Mouse (Mus musculus): ENCODE measurements around the gene Olfr1264. TPM values are rescaled to one million over a fixed set of nuclear protein-coding genes. Genes with fewer than 3 reads are reported as not detected.

The Olfr1264 gene
- total RNA-seq (2014; rRNA removed) = not detected in 2 replicates
- not detected in 2 replicates for polyA plus RNA-seq (2012; rRNA removed)

DNA sequence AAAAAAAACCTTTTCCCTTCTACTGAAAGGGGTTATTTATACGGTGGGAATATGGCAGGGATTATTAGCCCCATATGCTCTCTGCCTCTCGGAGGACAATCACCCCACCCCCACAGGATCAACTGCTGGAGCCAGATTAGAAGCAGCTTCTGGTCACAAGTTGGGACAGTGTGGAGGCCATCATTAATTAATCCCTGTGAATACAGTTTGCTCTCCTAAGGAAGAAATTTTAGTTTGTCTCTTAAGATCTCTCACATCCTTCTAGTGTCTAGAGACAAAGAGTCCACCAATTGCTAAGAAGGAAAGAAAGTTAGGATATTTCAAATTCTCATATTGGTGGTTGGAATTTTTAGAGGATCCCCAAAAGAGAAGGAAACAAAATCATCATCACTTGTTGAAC lies at the start of gene Olfr1264:
TSS of gene Olfr1264 (minus strand) at position 101 of the 400 bp plus-strand sequence.
- Histone ChIP-seq H3K36me3 (ENCODE audit: control insufficient read depth, insufficient read depth, low read length) (no peaks in the 10 kb centered on the region), H3K4me3 (ENCODE audit: insufficient read depth, low read depth, low read length) (no peak within 1 kb of the TSS), H3K9ac (ENCODE audit: low read depth, low read length) (no peak within 1 kb of the TSS), H3K27ac (replicated peaks; ENCODE audit: insufficient read depth, low read depth, low read length) (no peak within 1 kb of the TSS), H3K79me2 (ENCODE audit: control insufficient read depth, insufficient read depth, low read length) (no peaks in the 10 kb centered on the region), H3K27me3 (ENCODE audit: control insufficient read depth, insufficient read depth, low read length) (no peaks in the 10 kb centered on the region), H3K4me1 (ENCODE audit: control insufficient read depth, insufficient read depth, low read length) (no peaks in the 10 kb centered on the region)
- TF ChIP-seq POLR2A (IDR thresholded peaks at IDR 0.05; ENCODE audit: extremely low read depth, insufficient read depth, low read length) = no peak
- TF ChIP-seq CTCF (IDR thresholded peaks at IDR 0.05; ENCODE audit: low read depth, low read length) = no peak
- no peak for DNase-seq (ENCODE audit: extremely low read depth, low read depth, low spot score)
- WGBS = 65% methylated on average over 2 of the region's 2 CpGs

- WGBS = 66% methylated on average over 2 of the region's 2 CpGs
- no peak for DNase-seq (ENCODE audit: extremely low read depth, low read depth, low spot score)
- TF ChIP-seq POLR2A (IDR thresholded peaks at IDR 0.05; ENCODE audit: extremely low read depth, insufficient read depth, low read length) (no peak), CTCF (IDR thresholded peaks at IDR 0.05; ENCODE audit: low read depth, low read length) (no peak)
- Histone ChIP-seq H3K4me1 (ENCODE audit: control insufficient read depth, insufficient read depth, low read length) (no peaks in the 10 kb centered on the region), H3K36me3 (ENCODE audit: control insufficient read depth, insufficient read depth, low read length) (no peaks in the 10 kb centered on the region), H3K4me3 (ENCODE audit: insufficient read depth, low read depth, low read length) (no peak overlapping the region), H3K27me3 (ENCODE audit: control insufficient read depth, insufficient read depth, low read length) (no peaks in the 10 kb centered on the region), H3K79me2 (ENCODE audit: control insufficient read depth, insufficient read depth, low read length) (no peaks in the 10 kb centered on the region), H3K9ac (ENCODE audit: low read depth, low read length) (no peak overlapping the region), H3K27ac (replicated peaks; ENCODE audit: insufficient read depth, low read depth, low read length) (no peak overlapping the region)
Observed at GRCm38 (mm10) chr2:90070065-90070464, 44.7 kb upstream of the Olfr1264 start.

GRCm38 (mm10) chr2:90063494-90063893 lies 38.1 kb upstream of the Olfr1264 start, which contains the start of gene Olfr140:
TSS of gene Olfr140 (minus strand) at chr2:90063594.
- Histone ChIP-seq H3K27me3 (ENCODE audit: control insufficient read depth, insufficient read depth, low read length) (no peaks in the 10 kb centered on the region), H3K4me1 (ENCODE audit: control insufficient read depth, insufficient read depth, low read length) (no peaks in the 10 kb centered on the region), H3K36me3 (ENCODE audit: control insufficient read depth, insufficient read depth, low read length) (no peaks in the 10 kb centered on the region), H3K4me3 (ENCODE audit: insufficient read depth, low read depth, low read length) (no peak within 1 kb of the TSS), H3K79me2 (ENCODE audit: control insufficient read depth, insufficient read depth, low read length) (no peaks in the 10 kb centered on the region), H3K27ac (replicated peaks; ENCODE audit: insufficient read depth, low read depth, low read length) (no peak within 1 kb of the TSS), H3K9ac (ENCODE audit: low read depth, low read length) (no peak within 1 kb of the TSS)
- TF ChIP-seq CTCF (IDR thresholded peaks at IDR 0.05; ENCODE audit: low read depth, low read length) = no peak
- TF ChIP-seq POLR2A (IDR thresholded peaks at IDR 0.05; ENCODE audit: extremely low read depth, insufficient read depth, low read length) = no peak
- no peak for DNase-seq (ENCODE audit: extremely low read depth, low read depth, low spot score)

DNA sequence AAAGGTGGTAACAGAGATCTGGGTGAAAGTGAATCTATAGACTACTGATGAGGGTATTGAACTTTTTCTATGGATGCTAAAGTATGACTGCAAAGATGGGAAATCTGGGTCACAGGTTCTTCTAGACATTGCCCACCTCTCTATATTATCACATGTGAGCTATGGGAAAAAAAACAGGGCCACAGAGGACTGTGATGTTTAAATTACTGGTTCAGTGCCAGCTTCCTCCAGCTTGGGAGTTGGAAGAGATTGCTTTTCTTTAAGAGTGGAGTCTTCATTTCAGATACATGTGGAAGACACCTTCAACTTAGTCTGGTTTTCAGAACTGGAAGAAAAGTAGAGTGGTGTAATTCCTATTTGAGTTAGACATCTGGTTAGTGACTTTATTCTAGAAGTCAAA lies 9.7 kb upstream of the Olfr1264 start, which contains the start of gene Olfr1265:
TSS of gene Olfr1265 (plus strand) at position 301 of the 400 bp plus-strand sequence.
- no peaks in the 10 kb centered on the region for H3K36me3 ChIP-seq (ENCODE audit: control insufficient read depth, insufficient read depth, low read length)

DNA sequence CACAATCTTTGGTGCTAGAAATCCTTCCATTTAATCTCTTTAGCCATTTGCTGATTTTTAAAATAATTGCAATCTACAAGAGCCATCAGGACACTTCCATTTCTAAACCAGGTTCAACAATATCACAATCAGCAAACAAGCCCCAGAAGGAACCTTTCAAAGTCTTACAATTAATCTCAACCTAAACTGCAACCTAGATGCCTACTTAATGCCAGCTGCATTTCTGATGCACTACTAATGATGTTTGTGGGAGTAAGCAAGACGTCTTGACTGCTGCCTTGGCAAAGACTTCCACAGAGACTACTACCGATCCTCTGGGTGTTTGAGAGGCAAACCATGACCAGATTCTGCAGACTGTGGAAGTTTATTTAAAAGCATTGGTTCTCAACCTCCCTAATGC lies 13.5 kb downstream of the Olfr1264 start, which contains the start of gene Olfr1263:
TSS of gene Olfr1263 (plus strand) at position 301 of the 400 bp plus-strand sequence.
- Histone ChIP-seq H3K36me3 (ENCODE audit: control insufficient read depth, insufficient read depth, low read length) (no peaks in the 10 kb centered on the region), H3K27me3 (ENCODE audit: control insufficient read depth, insufficient read depth, low read length) (no peaks in the 10 kb centered on the region), H3K4me1 (ENCODE audit: control insufficient read depth, insufficient read depth, low read length) (no peaks in the 10 kb centered on the region), H3K9ac (ENCODE audit: low read depth, low read length) (no peak within 1 kb of the TSS), H3K79me2 (ENCODE audit: control insufficient read depth, insufficient read depth, low read length) (no peaks in the 10 kb centered on the region), H3K27ac (replicated peaks; ENCODE audit: insufficient read depth, low read depth, low read length) (no peak within 1 kb of the TSS), H3K4me3 (ENCODE audit: insufficient read depth, low read depth, low read length) (no peak within 1 kb of the TSS)
- 82% methylated on average over 2 of the region's 2 CpGs for WGBS
- DNase-seq (ENCODE audit: extremely low read depth, low read depth, low spot score) = no peak
- TF ChIP-seq POLR2A (IDR thresholded peaks at IDR 0.05; ENCODE audit: extremely low read depth, insufficient read depth, low read length) (no peak), CTCF (IDR thresholded peaks at IDR 0.05; ENCODE audit: low read depth, low read length) (no peak)

More for the DNA sequence above, 9.7 kb upstream of the Olfr1264 start, which contains the start of gene Olfr1265:
- Histone ChIP-seq H3K79me2 (ENCODE audit: control insufficient read depth, insufficient read depth, low read length) (no peaks in the 10 kb centered on the region), H3K27me3 (ENCODE audit: control insufficient read depth, insufficient read depth, low read length) (no peaks in the 10 kb centered on the region), H3K4me1 (ENCODE audit: control insufficient read depth, insufficient read depth, low read length) (no peaks in the 10 kb centered on the region), H3K27ac (replicated peaks; ENCODE audit: insufficient read depth, low read depth, low read length) (no peak within 1 kb of the TSS), H3K4me3 (ENCODE audit: insufficient read depth, low read depth, low read length) (no peak within 1 kb of the TSS), H3K9ac (ENCODE audit: low read depth, low read length) (no peak within 1 kb of the TSS)
- DNase-seq (ENCODE audit: extremely low read depth, low read depth, low spot score) = no peak
- no peak for TF ChIP-seq CTCF (IDR thresholded peaks at IDR 0.05; ENCODE audit: low read depth, low read length)
- TF ChIP-seq POLR2A (IDR thresholded peaks at IDR 0.05; ENCODE audit: extremely low read depth, insufficient read depth, low read length) = no peak

DNA sequence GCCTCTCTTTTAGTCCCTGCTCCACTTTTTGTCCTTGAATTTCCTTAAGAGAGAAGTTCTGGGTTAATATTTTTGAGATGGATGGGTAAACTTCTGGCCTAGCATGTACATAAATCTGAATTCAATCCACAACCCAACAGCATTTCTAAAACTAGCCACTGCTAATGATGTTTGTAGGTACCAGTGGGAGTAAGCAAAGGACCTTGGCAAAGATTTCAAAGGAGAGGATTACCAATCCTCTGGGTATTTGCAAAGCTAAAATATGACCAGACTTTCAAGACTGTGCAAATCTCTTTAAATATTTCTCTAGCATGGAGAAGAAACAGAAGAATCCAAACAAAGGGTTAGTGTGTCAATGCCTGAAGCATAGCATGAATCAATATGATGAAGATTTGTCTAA lies 25.5 kb downstream of the Olfr1264 start, which contains the start of gene Olfr1262:
TSS of gene Olfr1262 (plus strand) at position 301 of the 400 bp plus-strand sequence.
- Histone ChIP-seq H3K27ac (replicated peaks; ENCODE audit: insufficient read depth, low read depth, low read length) (no peak within 1 kb of the TSS), H3K27me3 (ENCODE audit: control insufficient read depth, insufficient read depth, low read length) (no peaks in the 10 kb centered on the region), H3K79me2 (ENCODE audit: control insufficient read depth, insufficient read depth, low read length) (no peaks in the 10 kb centered on the region), H3K4me3 (ENCODE audit: insufficient read depth, low read depth, low read length) (no peak within 1 kb of the TSS), H3K9ac (ENCODE audit: low read depth, low read length) (no peak within 1 kb of the TSS), H3K4me1 (ENCODE audit: control insufficient read depth, insufficient read depth, low read length) (no peaks in the 10 kb centered on the region; the same call in 1 of the 2 replicates), H3K36me3 (ENCODE audit: control insufficient read depth, insufficient read depth, low read length) (no peaks in the 10 kb centered on the region)
- TF ChIP-seq CTCF (IDR thresholded peaks at IDR 0.05; ENCODE audit: low read depth, low read length) (no peak), POLR2A (IDR thresholded peaks at IDR 0.05; ENCODE audit: extremely low read depth, insufficient read depth, low read length) (no peak)
- DNase-seq (ENCODE audit: extremely low read depth, low read depth, low spot score) = no peak
